Mouse (Mus musculus) CH12.LX (cell line): ENCODE measurements around the gene Kif11. TPM values are rescaled to one million over a fixed set of nuclear protein-coding genes. Genes with fewer than 3 reads are reported as not detected.

Experiments
- DNase-seq: peaks from one replicate; pipeline ENCODE4 v3.0.0-alpha.2; 2013; ENCODE audit errors: extremely low read depth
- H3K27ac ChIP-seq: 2 replicates; pipeline ENCODE4 v1.5.1; 2012; ENCODE audit warnings: low read depth, mild to moderate bottlenecking, control low read depth, moderate library complexity; ENCODE audit not compliant: insufficient read depth
- H3K27me3 ChIP-seq: replicated peaks from 2 replicates; pipeline ENCODE3; 2012; ENCODE audit warnings: inconsistent platforms
- H3K36me3 ChIP-seq, 2 experiments: replicated peaks in 1 of 2; 2 replicates each; pipeline versions ENCODE3 to v1.6.1; 2012; ENCODE audit warnings: inconsistent platforms in 1 of 2, low read length in 1 of 2, mild to moderate bottlenecking in 1 of 2, mixed read lengths in 1 of 2, moderate library complexity in 1 of 2; ENCODE audit not compliant: control insufficient read depth in 1 of 2, insufficient read depth in 1 of 2
- H3K4me1 ChIP-seq, 2 experiments: 2 replicates each; pipeline ENCODE4 v1.6.1; 2012; ENCODE audit warnings: inconsistent platforms in 1 of 2, moderate library complexity in 1 of 2; ENCODE audit not compliant: insufficient read depth in 2 of 2, control insufficient read depth in 1 of 2
- H3K4me2 ChIP-seq: 2 replicates; pipeline ENCODE4 v1.6.1; 2012; ENCODE audit warnings: low read depth, mild to moderate bottlenecking, control low read depth; ENCODE audit not compliant: poor library complexity, insufficient read depth, severe bottlenecking
- H3K4me3 ChIP-seq, 3 experiments: fragments of 150-350 bp in 1 of 3; sonication (generic) in 1 of 3; replicated peaks in 1 of 3; 2 replicates each; pipeline versions ENCODE3 to v1.5.1; 2011 to 2012; ENCODE audit warnings: low read depth in 2 of 3, low read length in 2 of 3, mild to moderate bottlenecking in 2 of 3, moderate library complexity in 2 of 3, control low read depth in 1 of 3, improper control_type of control experiment in 1 of 3, inconsistent platforms in 1 of 3, mixed read lengths in 1 of 3; ENCODE audit not compliant: poor library complexity in 1 of 3
- H3K79me2 ChIP-seq: replicated peaks from 2 replicates; pipeline ENCODE4 v1.6.1; 2012; ENCODE audit warnings: mild to moderate bottlenecking, moderate library complexity; ENCODE audit not compliant: control insufficient read depth, poor library complexity, insufficient read depth, severe bottlenecking; ENCODE audit errors: extremely low read depth
- H3K9ac ChIP-seq: 2 replicates; pipeline ENCODE4 v1.6.1; 2012; ENCODE audit warnings: low read depth, mild to moderate bottlenecking, control low read depth, moderate library complexity; ENCODE audit not compliant: insufficient read depth
- H3K9me3 ChIP-seq: replicated peaks from 2 replicates; pipeline ENCODE3; 2012; ENCODE audit warnings: low read length, inconsistent platforms, mixed read lengths
- BHLHE40 ChIP-seq: IDR thresholded peaks from 2 replicates; pipeline ENCODE4 v1.6.1; 2011; ENCODE audit warnings: mild to moderate bottlenecking, low read depth, low read length, improper control_type of control experiment
- CHD2 ChIP-seq: IDR thresholded peaks from 2 replicates; pipeline ENCODE4 v1.6.1; 2011; ENCODE audit warnings: low read length, improper control_type of control experiment
- E2F4 ChIP-seq: IDR thresholded peaks from 2 replicates; pipeline ENCODE4 v1.6.1; 2011; ENCODE audit warnings: low read depth, low read length, improper control_type of control experiment; ENCODE audit not compliant: insufficient replicate concordance
- ELF1 ChIP-seq: IDR thresholded peaks from 2 replicates; pipeline ENCODE4 v1.6.1; 2014; ENCODE audit warnings: low read depth, mild to moderate bottlenecking, inconsistent platforms, low read length, improper control_type of control experiment
- ETS1 ChIP-seq: conservative IDR thresholded peaks from 2 replicates; pipeline ENCODE4 v1.6.1; 2012; ENCODE audit warnings: low read depth, mild to moderate bottlenecking, inconsistent platforms, low read length, improper control_type of control experiment, moderate library complexity
- GABPA ChIP-seq: IDR thresholded peaks from 2 replicates; pipeline ENCODE4 v1.6.1; 2012; ENCODE audit warnings: low read depth, low read length, improper control_type of control experiment, inconsistent platforms; ENCODE audit not compliant: insufficient replicate concordance
- IRF4 ChIP-seq: IDR thresholded peaks from 2 replicates; pipeline ENCODE4 v1.6.1; 2014; ENCODE audit warnings: low read depth, mild to moderate bottlenecking, inconsistent platforms, low read length, improper control_type of control experiment
- JUN ChIP-seq: IDR thresholded peaks from 2 replicates; pipeline ENCODE4 v1.6.1; 2011; ENCODE audit warnings: low read depth, mild to moderate bottlenecking, low read length, improper control_type of control experiment, moderate library complexity; ENCODE audit not compliant: insufficient read depth
- MAFK ChIP-seq: IDR thresholded peaks from 2 replicates; pipeline ENCODE4 v1.6.1; 2011; ENCODE audit warnings: low read length, improper control_type of control experiment; ENCODE audit not compliant: insufficient replicate concordance
- MAX ChIP-seq: IDR thresholded peaks from 2 replicates; pipeline ENCODE4 v1.6.1; 2011; ENCODE audit warnings: low read length, improper control_type of control experiment
- MAZ ChIP-seq: IDR thresholded peaks from 2 replicates; pipeline ENCODE4 v1.6.1; 2012; ENCODE audit warnings: low read depth, mild to moderate bottlenecking, inconsistent platforms, low read length, improper control_type of control experiment, moderate library complexity
- MEF2A ChIP-seq: IDR thresholded peaks from 2 replicates; pipeline ENCODE4 v1.6.1; 2014; ENCODE audit warnings: low read depth, mild to moderate bottlenecking, inconsistent platforms, low read length, improper control_type of control experiment, borderline replicate concordance
- MXI1 ChIP-seq: IDR thresholded peaks from 2 replicates; pipeline ENCODE4 v1.6.1; 2011; ENCODE audit warnings: mild to moderate bottlenecking, low read depth, low read length, improper control_type of control experiment
- MYC ChIP-seq: IDR thresholded peaks from 2 replicates; pipeline ENCODE4 v1.6.1; 2011; ENCODE audit warnings: low read depth, mild to moderate bottlenecking, improper control_type of control experiment, low read length
- NRF1 ChIP-seq: IDR thresholded peaks from 2 replicates; pipeline ENCODE4 v1.6.1; 2014; ENCODE audit warnings: low read depth, mild to moderate bottlenecking, inconsistent platforms, low read length, improper control_type of control experiment, moderate library complexity
- PAX5 ChIP-seq: IDR thresholded peaks from 2 replicates; pipeline ENCODE4 v1.6.1; 2012; ENCODE audit warnings: low read length, inconsistent platforms, mixed read lengths
- POLR2A ChIP-seq: IDR thresholded peaks from 2 replicates; pipeline ENCODE4 v1.6.1; 2011; ENCODE audit warnings: low read depth, mild to moderate bottlenecking, improper control_type of control experiment, low read length
- RAD21 ChIP-seq: IDR thresholded peaks from 2 replicates; pipeline ENCODE4 v1.6.1; 2011; ENCODE audit warnings: low read depth, mild to moderate bottlenecking, low read length, improper control_type of control experiment, moderate library complexity
- RCOR1 ChIP-seq: conservative IDR thresholded peaks from 2 replicates; pipeline ENCODE4 v1.6.1; 2012; ENCODE audit warnings: low read depth, mild to moderate bottlenecking, inconsistent platforms, low read length, improper control_type of control experiment
- SIN3A ChIP-seq: IDR thresholded peaks from 2 replicates; pipeline ENCODE4 v1.6.1; 2012; ENCODE audit warnings: low read length, improper control_type of control experiment, inconsistent platforms
- TCF12 ChIP-seq: IDR thresholded peaks from 2 replicates; pipeline ENCODE4 v1.6.1; 2014; ENCODE audit warnings: low read depth, mild to moderate bottlenecking, inconsistent platforms, low read length, improper control_type of control experiment
- UBTF ChIP-seq: IDR thresholded peaks from 2 replicates; pipeline ENCODE4 v1.6.1; 2012; ENCODE audit warnings: low read depth, mild to moderate bottlenecking, inconsistent platforms, low read length, improper control_type of control experiment, moderate library complexity
- USF1 ChIP-seq: IDR thresholded peaks from 2 replicates; pipeline ENCODE4 v1.6.1; 2014; ENCODE audit warnings: low read depth, mild to moderate bottlenecking, inconsistent platforms, low read length, improper control_type of control experiment
- ZKSCAN1 ChIP-seq: IDR thresholded peaks from 2 replicates; pipeline ENCODE4 v1.6.1; 2012; ENCODE audit warnings: low read depth, inconsistent platforms, low read length, improper control_type of control experiment, borderline replicate concordance
- ZMIZ1 ChIP-seq: IDR thresholded peaks from 2 replicates; pipeline ENCODE4 v1.6.1; 2012; ENCODE audit warnings: low read depth, mild to moderate bottlenecking, inconsistent platforms, low read length, improper control_type of control experiment
- ZNF384 ChIP-seq: IDR thresholded peaks from 2 replicates; pipeline ENCODE4 v1.6.1; 2012; ENCODE audit warnings: low read depth, low read length, improper control_type of control experiment, inconsistent platforms
- dilution Hi-C: fragments of 300-500 bp; cut with MboI; formaldehyde crosslinking; loops from 2 replicates; pipeline ENCODE4 v1.14.3; 2020; ENCODE audit warnings: low sequenced_read_pairs; ENCODE audit not compliant: extremely low pct_unique_long_range_greater_than_20kb, extremely low pct_ligation_motif_present
- in situ Hi-C: fragments of 300-500 bp; cut with MboI; formaldehyde crosslinking; loops from 3 replicates; pipeline ENCODE4 v1.14.3; 2019; ENCODE audit warnings: low sequenced_read_pairs, low pct_ligation_motif_present, low pct_unique_long_range_greater_than_20kb, mixed read lengths
- polyA plus RNA-seq: library from polyadenylated mRNA; unstranded; fragments of >175 nt; gene quantifications from 2 replicates; pipeline ENCODE4 v1.2.1, GENCODE M21; 2012; ENCODE audit warnings: low read depth; ENCODE audit not compliant: insufficient read length
- total RNA-seq, 2 experiments: library from RNA; depleted of rRNA; stranded (reverse); fragments of 300-350 nt in 1 of 2; fragments of >200 nt in 1 of 2; gene quantifications; 2 replicates each; pipeline ENCODE4 v1.2.3; 2012 to 2014

The Kif11 gene
- total and polyA plus RNA-seq, 3 experiments: 61.7 to 144 (median 67.8) TPM

DNA sequence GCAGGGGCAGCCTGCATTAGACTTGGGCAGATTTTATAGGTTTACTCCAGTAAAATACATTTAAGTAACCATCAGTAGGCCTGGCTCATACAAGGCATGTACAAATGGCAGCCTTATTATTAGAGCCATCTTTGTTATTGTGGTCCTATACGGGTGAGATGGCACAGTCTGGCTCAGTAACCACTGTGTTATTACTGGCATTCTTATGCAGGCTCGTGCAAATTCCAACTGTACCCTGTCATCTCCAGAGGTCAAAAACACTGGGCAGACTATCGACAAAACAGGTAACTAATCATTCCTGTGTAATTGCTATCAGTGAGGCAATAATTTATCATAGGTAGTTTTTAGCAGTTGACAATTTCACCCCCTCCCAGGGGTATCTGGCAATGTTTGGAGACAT is 29.9 kb upstream of the Kif11 start:
- no peak for DNase-seq
- Histone ChIP-seq H3K4me3 (no peak overlapping the region), H3K36me3 (peaks cover 2 to 58% of the 10 kb centered on the region in 2 experiments), H3K4me1 (peaks cover 2 to 9% of the 10 kb centered on the region in 2 experiments; a peak in 2 of 4 replicates), H3K9ac (no peak overlapping the region), H3K27me3 (no peaks in the 10 kb centered on the region), H3K27ac (no peak overlapping the region), H3K79me2 (peaks cover 64% of the 10 kb centered on the region), H3K9me3 (no peaks in the 10 kb centered on the region), H3K4me2 (no peak overlapping the region)
- dilution Hi-C loops: no loop called here
- in situ Hi-C loops: no loop called here
- TF ChIP-seq TCF12 (no peak), SIN3A (no peak), MAZ (no peak), CHD2 (no peak), RAD21 (no peak), IRF4 (no peak), NRF1 (no peak), MEF2A (no peak), RCOR1 (no peak), ZMIZ1 (no peak), MAX (no peak), JUN (no peak), ZKSCAN1 (no peak), ELF1 (no peak), ZNF384 (no peak), ETS1 (no peak), UBTF (no peak), POLR2A (no peak)

GRCm38 (mm10) chr19:37348331-37348730 is 27.9 kb upstream of the Kif11 start:
- in situ Hi-C loops: no loop called here
- Histone ChIP-seq H3K4me3 (no peak overlapping the region), H3K79me2 (peaks cover 70% of the 10 kb centered on the region), H3K4me2 (no peak overlapping the region), H3K36me3 (peaks cover 12 to 72% of the 10 kb centered on the region in 2 experiments), H3K9ac (no peak overlapping the region), H3K27ac (no peak overlapping the region), H3K4me1 (peaks cover 0 to 6% of the 10 kb centered on the region in 2 experiments; a peak in 2 of 4 replicates), H3K27me3 (no peaks in the 10 kb centered on the region), H3K9me3 (peaks cover 14% of the 10 kb centered on the region)
- DNase-seq: no peak
- TF ChIP-seq NRF1 (no peak), CHD2 (no peak), IRF4 (no peak), BHLHE40 (no peak), MAFK (no peak), RAD21 (no peak), USF1 (no peak), GABPA (no peak), MAZ (no peak), PAX5 (no peak), ZMIZ1 (no peak), MXI1 (no peak), E2F4 (no peak), ETS1 (no peak), ELF1 (no peak), MYC (no peak), TCF12 (no peak)
- dilution Hi-C loops: no loop called here
